Mouse (Mus musculus): ENCODE data around the gene Mmp14. TPM values are rescaled to one million over a fixed set of nuclear protein-coding genes. Genes with fewer than 3 reads are reported as not detected.

The Mmp14 gene
- polyA plus RNA-seq, 1 experiment from 2014 or later: 194 TPM

- H3K4me1 ChIP-seq: peaks cover 30% of the 10 kb centered on the region
- no peaks in the 10 kb centered on the region for H3K27me3 ChIP-seq
- no peak overlapping the region for H3K27ac ChIP-seq
- no peak overlapping the region for H3K4me2 ChIP-seq (replicated peaks)
- no peak for ATAC-seq (ENCODE audit: insufficient number of reproducible peaks, insufficient read depth, low FRiP score, low TSS enrichment)
- H3K36me3 ChIP-seq: peaks cover 9% of the 10 kb centered on the region; the same call in 1 of the 2 replicates
- H3K9ac ChIP-seq: no peak overlapping the region
- no peak overlapping the region for H3K4me3 ChIP-seq
- H3K9me3 ChIP-seq: no peaks in the 10 kb centered on the region
- 92% methylated on average over 5 of the region's 5 CpGs for WGBS
Measured at GRCm38 (mm10) chr14:54428421-54428820, 3.0 kb upstream of the Mmp14 start.

- peak overlapping the region; percentile 92; the same call in 1 of the 2 replicates for H3K4me2 ChIP-seq (replicated peaks)
- no peak overlapping the region for H3K4me3 ChIP-seq
- H3K27ac ChIP-seq: peak overlapping the region; percentile 99; the same call in 1 of the 2 replicates
- H3K36me3 ChIP-seq: peaks cover 9% of the 10 kb centered on the region; the same call in 1 of the 2 replicates
- 60% methylated on average over 7 of the region's 7 CpGs for WGBS
- ATAC-seq (ENCODE audit: insufficient number of reproducible peaks, insufficient read depth, low FRiP score, low TSS enrichment): no peak
- H3K9ac ChIP-seq: no peak overlapping the region
- H3K9me3 ChIP-seq: no peaks in the 10 kb centered on the region
- H3K4me1 ChIP-seq: peaks cover 41% of the 10 kb centered on the region
- no peaks in the 10 kb centered on the region for H3K27me3 ChIP-seq
Measured at GRCm38 (mm10) chr14:54429332-54430093, 1.9 kb upstream of the Mmp14 start.

GRCm38 (mm10) chr14:54430406-54431145 lies 836 bp upstream of the Mmp14 start:
- Histone ChIP-seq H3K4me3 (peak overlapping the region; percentile 87), H3K4me2 (replicated peaks) (peak overlapping the region; percentile 92), H3K9ac (peak overlapping the region; percentile 97), H3K4me1 (peaks cover 44% of the 10 kb centered on the region), H3K27me3 (no peaks in the 10 kb centered on the region), H3K27ac (peak overlapping the region; percentile 99), H3K36me3 (peaks cover 17% of the 10 kb centered on the region), H3K9me3 (no peaks in the 10 kb centered on the region)
- WGBS: 6% methylated on average over 18 of the region's 18 CpGs
- ATAC-seq (ENCODE audit: insufficient number of reproducible peaks, insufficient read depth, low FRiP score, low TSS enrichment): no peak

GRCm38 (mm10) chr14:54432078-54432836 lies 845 bp downstream of the Mmp14 start:
- no peaks in the 10 kb centered on the region for H3K9me3 ChIP-seq
- H3K9ac ChIP-seq: peak overlapping the region; percentile 97
- peak overlapping the region; percentile 99 for H3K27ac ChIP-seq
- peak overlapping the region; percentile 92 for H3K4me2 ChIP-seq (replicated peaks)
- WGBS: 1% methylated on average over 54 of the region's 54 CpGs
- H3K4me3 ChIP-seq: peak overlapping the region; percentile 87
- no peaks in the 10 kb centered on the region for H3K27me3 ChIP-seq
- peaks cover 44% of the 10 kb centered on the region for H3K4me1 ChIP-seq
- 0 out of 2 replicates have a peak, but pooled peaks have one; percentile 13 for ATAC-seq (ENCODE audit: insufficient number of reproducible peaks, insufficient read depth, low FRiP score, low TSS enrichment)
- H3K36me3 ChIP-seq: peaks cover 34% of the 10 kb centered on the region

GRCm38 (mm10) chr14:54432837-54433830 lies 1.7 kb downstream of the Mmp14 start:
- WGBS: 37% methylated on average over 17 of the region's 17 CpGs
- H3K9me3 ChIP-seq: no peaks in the 10 kb centered on the region
- H3K4me3 ChIP-seq: peak overlapping the region; percentile 87
- peak overlapping the region; percentile 99 for H3K27ac ChIP-seq
- peak overlapping the region; percentile 92 for H3K4me2 ChIP-seq (replicated peaks)
- no peaks in the 10 kb centered on the region for H3K27me3 ChIP-seq
- peak overlapping the region; percentile 97 for H3K9ac ChIP-seq
- ATAC-seq (ENCODE audit: insufficient number of reproducible peaks, insufficient read depth, low FRiP score, low TSS enrichment): no peak
- H3K36me3 ChIP-seq: peaks cover 42% of the 10 kb centered on the region
- H3K4me1 ChIP-seq: peaks cover 39% of the 10 kb centered on the region

GRCm38 (mm10) chr14:54433941-54434531 lies 2.6 kb downstream of the Mmp14 start:
- H3K9me3 ChIP-seq: no peaks in the 10 kb centered on the region
- H3K27me3 ChIP-seq: no peaks in the 10 kb centered on the region
- peaks cover 38% of the 10 kb centered on the region for H3K4me1 ChIP-seq
- no peak for ATAC-seq (ENCODE audit: insufficient number of reproducible peaks, insufficient read depth, low FRiP score, low TSS enrichment)
- peak overlapping the region; percentile 87 for H3K4me3 ChIP-seq
- H3K27ac ChIP-seq: peak overlapping the region; percentile 99
- peak overlapping the region; percentile 92 for H3K4me2 ChIP-seq (replicated peaks)
- WGBS: 62% methylated on average over 12 of the region's 12 CpGs
- peak overlapping the region; percentile 97 for H3K9ac ChIP-seq
- H3K36me3 ChIP-seq: peaks cover 51% of the 10 kb centered on the region

GRCm38 (mm10) chr14:54435194-54435918 lies 3.9 kb downstream of the Mmp14 start:
- ATAC-seq (ENCODE audit: insufficient number of reproducible peaks, insufficient read depth, low FRiP score, low TSS enrichment): no peak
- no peaks in the 10 kb centered on the region for H3K27me3 ChIP-seq
- H3K4me1 ChIP-seq: peaks cover 26% of the 10 kb centered on the region
- H3K9me3 ChIP-seq: no peaks in the 10 kb centered on the region
- no peak overlapping the region for H3K4me3 ChIP-seq
- WGBS: 79% methylated on average over 11 of the region's 11 CpGs
- H3K4me2 ChIP-seq (replicated peaks): no peak overlapping the region
- H3K36me3 ChIP-seq: peaks cover 56% of the 10 kb centered on the region
- H3K9ac ChIP-seq: no peak overlapping the region
- no peak overlapping the region for H3K27ac ChIP-seq

GRCm38 (mm10) chr14:54439155-54439554 lies 7.7 kb downstream of the Mmp14 start:
- Histone ChIP-seq H3K27ac (no peak overlapping the region), H3K9me3 (no peaks in the 10 kb centered on the region), H3K27me3 (no peaks in the 10 kb centered on the region), H3K4me2 (replicated peaks) (no peak overlapping the region), H3K36me3 (peaks cover 71% of the 10 kb centered on the region), H3K4me3 (no peak overlapping the region), H3K4me1 (peaks cover 25% of the 10 kb centered on the region), H3K9ac (no peak overlapping the region)
- WGBS: 84% methylated on average over 12 of the region's 12 CpGs
- ATAC-seq (ENCODE audit: insufficient number of reproducible peaks, insufficient read depth, low FRiP score, low TSS enrichment): no peak

GRCm38 (mm10) chr14:54439610-54440009 lies 8.2 kb downstream of the Mmp14 start:
- Histone ChIP-seq H3K27ac (no peak overlapping the region), H3K4me1 (peaks cover 23% of the 10 kb centered on the region), H3K27me3 (no peaks in the 10 kb centered on the region), H3K4me2 (replicated peaks) (no peak overlapping the region), H3K9me3 (no peaks in the 10 kb centered on the region), H3K4me3 (no peak overlapping the region), H3K36me3 (peaks cover 71% of the 10 kb centered on the region), H3K9ac (no peak overlapping the region)
- no peak for ATAC-seq (ENCODE audit: insufficient number of reproducible peaks, insufficient read depth, low FRiP score, low TSS enrichment)
- 67% methylated on average over 7 of the region's 7 CpGs for WGBS

GRCm38 (mm10) chr14:54440538-54440937 lies 9.1 kb downstream of the Mmp14 start:
- no peaks in the 10 kb centered on the region for H3K27me3 ChIP-seq
- ATAC-seq (ENCODE audit: insufficient number of reproducible peaks, insufficient read depth, low FRiP score, low TSS enrichment): no peak
- 90% methylated on average over 14 of the region's 14 CpGs for WGBS
- peaks cover 20% of the 10 kb centered on the region for H3K4me1 ChIP-seq
- peaks cover 63% of the 10 kb centered on the region for H3K36me3 ChIP-seq
- no peak overlapping the region for H3K9ac ChIP-seq
- no peak overlapping the region for H3K27ac ChIP-seq
- H3K9me3 ChIP-seq: no peaks in the 10 kb centered on the region
- H3K4me2 ChIP-seq (replicated peaks): no peak overlapping the region
- no peak overlapping the region for H3K4me3 ChIP-seq

Data from embryonic facial prominence, embryonic 12.5 days (tissue).